11 mouse cellular contexts compared by ENCODE assay signal in the genomic region with DNA sequence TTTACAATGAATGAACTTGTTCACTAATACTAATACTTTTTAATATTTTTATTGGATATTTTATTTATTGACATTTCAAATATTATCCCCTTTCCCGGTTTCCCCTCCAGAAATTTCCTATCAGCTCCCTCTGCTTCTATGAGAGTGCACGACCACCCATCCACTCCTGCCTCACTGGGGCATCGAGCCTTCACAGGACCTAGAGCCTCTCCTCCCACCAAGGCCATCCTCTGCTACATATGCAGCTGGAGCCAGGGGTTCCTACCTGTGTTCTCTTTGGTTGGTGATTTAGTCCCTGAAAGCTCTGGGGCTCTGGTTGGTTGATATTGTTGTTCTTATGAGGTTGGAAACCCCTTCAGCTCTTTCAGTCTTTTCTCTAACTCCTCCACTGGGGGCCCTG. TPM values are rescaled to one million over a fixed set of nuclear protein-coding genes. Genes with fewer than 3 reads are reported as not detected.
"Had no signal": no experiment of that assay in that cellular context is flagged by ENCODE, and none has a peak within 500 bp of the region (broad histone marks: within the 10 kb centered on the region; RNA-seq: fewer than 3 reads in every experiment).

No protein-coding gene starts in this region.

RNA-seq across cellular contexts. Expression of a gene that starts 14.5 kb away (rescaled TPM):
- polyA plus RNA-seq: neural tube, embryonic 12.5 days; neural tube, embryonic 13.5 days; neural tube, embryonic 14.5 days; neural tube, embryonic 15.5 days; small intestine, adult 2 months; spleen, adult 2 months; stomach, embryonic 14.5 days; stomach, embryonic 15.5 days; stomach, embryonic 16.5 days; thymus, adult 2 months; urinary bladder, adult 2 months had no signal

RNA-seq across cellular contexts. Expression of a gene that starts 26.0 kb away (rescaled TPM):
- polyA plus RNA-seq: neural tube, embryonic 12.5 days; neural tube, embryonic 13.5 days; neural tube, embryonic 14.5 days; neural tube, embryonic 15.5 days; small intestine, adult 2 months; spleen, adult 2 months; stomach, embryonic 14.5 days; stomach, embryonic 15.5 days; stomach, embryonic 16.5 days; thymus, adult 2 months; urinary bladder, adult 2 months had no signal

RNA-seq across cellular contexts. Expression of a gene that starts 38.0 kb away (rescaled TPM):
- polyA plus RNA-seq: neural tube, embryonic 12.5 days; neural tube, embryonic 13.5 days; neural tube, embryonic 14.5 days; neural tube, embryonic 15.5 days; small intestine, adult 2 months; spleen, adult 2 months; stomach, embryonic 14.5 days; stomach, embryonic 15.5 days; stomach, embryonic 16.5 days; thymus, adult 2 months; urinary bladder, adult 2 months had no signal
